Mouse (Mus musculus): ENCODE results near the gene Bmp7. TPM values are rescaled to one million over a fixed set of nuclear protein-coding genes. Genes with fewer than 3 reads are reported as not detected.

Bmp7 gene
- polyA plus RNA-seq, 1 experiment, result 1.6 TPM

DNA sequence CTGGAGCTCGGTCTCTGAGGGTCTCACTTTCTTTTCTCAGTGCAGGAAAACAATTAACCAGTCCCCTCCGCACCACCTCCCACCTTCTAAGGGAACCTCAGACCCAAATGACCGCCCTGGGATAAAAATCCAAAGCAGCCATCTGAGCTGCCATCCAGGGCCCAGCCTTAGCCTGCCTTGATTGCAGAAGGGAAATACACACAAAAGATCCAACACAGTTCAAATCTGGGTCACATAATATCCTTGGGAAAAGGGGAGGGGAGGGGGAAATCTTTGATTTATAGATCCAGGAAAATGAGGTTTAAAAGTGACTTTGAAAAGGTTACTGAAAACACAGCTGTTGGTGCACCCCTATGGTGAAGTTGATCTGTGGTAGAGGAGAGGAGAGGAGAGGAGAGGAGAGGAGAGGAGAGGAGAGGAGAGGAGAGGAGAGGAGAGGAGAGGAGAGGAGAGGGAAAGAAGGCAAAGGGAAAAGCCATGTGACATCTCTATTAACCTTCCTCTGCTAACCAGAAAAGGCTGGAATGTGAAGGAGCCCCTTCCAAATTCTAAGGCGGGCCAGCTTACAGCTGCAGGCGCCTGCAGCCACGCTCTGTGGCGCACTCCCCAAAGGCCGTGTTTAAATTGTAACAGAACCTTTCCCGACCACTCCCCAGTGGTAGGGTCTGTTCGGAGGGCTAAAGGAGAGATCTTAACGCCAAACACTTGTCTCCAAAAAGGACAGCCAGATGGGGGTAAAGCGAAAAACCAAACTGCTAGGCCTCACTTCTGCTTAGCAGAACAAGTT, 4.2 kb downstream of the Bmp7 start:
- Histone ChIP-seq H3K27ac (ENCODE audit: insufficient read depth, low read length) (no peak overlapping the region), H3K4me1 (ENCODE audit: control insufficient read depth, insufficient read depth, insufficient read length) (peaks cover 8% of the 10 kb centered on the region; the same call in 1 of the 2 replicates), H3K4me3 (ENCODE audit: extremely low read depth, insufficient read depth, insufficient read length) (no peak overlapping the region), H3K27me3 (ENCODE audit: control insufficient read depth, insufficient read depth, low read length) (peaks cover 12% of the 10 kb centered on the region; the same call in 1 of the 2 replicates), H3K36me3 (ENCODE audit: control insufficient read depth, insufficient read depth, low read length) (no peaks in the 10 kb centered on the region)
- 86% methylated on average over 12 of the region's 12 CpGs for WGBS
- no peak for DNase-seq (ENCODE audit: low read depth in 1 of 2, low spot score in 2 of 2)
- no peak for TF ChIP-seq CTCF (IDR thresholded peaks at IDR 0.05; ENCODE audit: extremely low read depth, insufficient read depth, insufficient read length, insufficient replicate concordance)
- TF ChIP-seq POLR2A (IDR thresholded peaks at IDR 0.05; ENCODE audit: low read depth, low read length), result no peak

DNA sequence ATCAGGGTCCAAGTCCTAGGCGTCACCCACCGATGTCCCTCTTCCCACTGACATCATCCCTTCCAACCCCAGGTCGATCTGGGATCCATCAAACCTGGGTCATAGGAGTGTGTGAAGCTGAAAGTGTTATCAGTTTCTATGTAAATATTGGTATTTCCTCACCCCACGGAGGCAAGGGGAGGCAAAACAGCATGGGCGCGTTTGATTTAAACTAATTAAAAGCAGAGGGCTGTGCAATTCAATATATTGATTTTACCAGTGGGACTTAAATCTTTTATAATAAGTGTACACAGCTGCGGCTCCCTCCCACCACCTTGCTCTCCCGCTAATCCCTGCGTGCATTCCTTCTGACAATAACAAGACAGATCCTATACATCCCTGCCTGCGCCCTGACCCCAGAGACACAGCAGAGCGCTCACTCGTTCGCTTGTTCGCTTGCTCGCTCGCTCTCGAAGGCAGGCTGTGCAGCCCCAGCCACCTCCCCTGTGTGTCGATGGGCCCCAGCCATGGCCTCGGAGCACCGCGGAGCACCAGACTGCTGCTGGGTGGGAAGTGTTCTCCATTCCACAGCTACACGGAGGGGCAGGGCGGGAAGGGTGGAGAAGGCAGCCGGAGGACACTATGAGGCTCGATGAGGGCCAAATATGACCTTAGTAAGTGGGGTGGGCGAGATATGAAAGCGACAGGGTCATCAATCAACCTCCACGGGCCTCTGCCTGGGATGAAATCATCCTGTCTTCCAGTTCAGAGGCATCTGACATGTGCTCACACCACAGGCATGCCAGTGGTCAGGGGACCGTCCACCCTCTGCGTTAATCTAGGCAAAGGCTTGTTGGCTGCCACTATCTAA, 5.0 kb downstream of the Bmp7 start:
- Histone ChIP-seq H3K4me1 (ENCODE audit: control insufficient read depth, insufficient read depth, insufficient read length) (peaks cover 7% of the 10 kb centered on the region; the same call in 1 of the 2 replicates), H3K36me3 (ENCODE audit: control insufficient read depth, insufficient read depth, low read length) (no peaks in the 10 kb centered on the region), H3K4me3 (ENCODE audit: extremely low read depth, insufficient read depth, insufficient read length) (no peak overlapping the region), H3K27ac (ENCODE audit: insufficient read depth, low read length) (no peak overlapping the region), H3K27me3 (ENCODE audit: control insufficient read depth, insufficient read depth, low read length) (peaks cover 10% of the 10 kb centered on the region; the same call in 1 of the 2 replicates)
- 66% methylated on average over 30 of the region's 30 CpGs for WGBS
- TF ChIP-seq CTCF (IDR thresholded peaks at IDR 0.05; ENCODE audit: extremely low read depth, insufficient read depth, insufficient read length, insufficient replicate concordance) (no peak), POLR2A (IDR thresholded peaks at IDR 0.05; ENCODE audit: low read depth, low read length) (no peak)
- no peak for DNase-seq (ENCODE audit: low read depth in 1 of 2, low spot score in 2 of 2)

DNA sequence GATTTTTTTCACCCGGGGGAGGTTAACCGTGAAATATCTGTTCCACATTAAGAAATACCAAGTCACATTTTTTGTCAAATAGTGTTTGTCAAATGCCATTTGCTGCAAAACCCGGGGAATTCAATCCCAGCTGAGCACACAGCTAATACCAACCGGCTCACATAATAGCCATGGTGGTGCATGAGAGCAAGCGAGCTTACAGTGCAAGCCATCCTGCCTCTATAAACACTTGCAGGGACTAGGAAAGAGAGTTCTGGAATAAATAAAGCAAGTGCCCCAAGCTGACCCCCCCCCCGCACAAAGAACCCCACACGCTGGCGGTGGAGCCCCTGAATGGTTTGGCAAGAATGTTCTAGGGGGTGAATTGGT, 5.7 kb downstream of the Bmp7 start:
- Histone ChIP-seq H3K4me3 (ENCODE audit: extremely low read depth, insufficient read depth, insufficient read length) (no peak overlapping the region), H3K27ac (ENCODE audit: insufficient read depth, low read length) (no peak overlapping the region), H3K4me1 (ENCODE audit: control insufficient read depth, insufficient read depth, insufficient read length) (0 out of 2 replicates have a peak, but pooled peaks cover 2% of the 10 kb centered on the region), H3K36me3 (ENCODE audit: control insufficient read depth, insufficient read depth, low read length) (no peaks in the 10 kb centered on the region), H3K27me3 (ENCODE audit: control insufficient read depth, insufficient read depth, low read length) (peaks cover 7% of the 10 kb centered on the region; the same call in 1 of the 2 replicates)
- WGBS, result 37% methylated on average over 8 of the region's 8 CpGs
- TF ChIP-seq CTCF (IDR thresholded peaks at IDR 0.05; ENCODE audit: extremely low read depth, insufficient read depth, insufficient read length, insufficient replicate concordance) (no peak), POLR2A (IDR thresholded peaks at IDR 0.05; ENCODE audit: low read depth, low read length) (no peak)
- no peak for DNase-seq (ENCODE audit: low read depth in 1 of 2, low spot score in 2 of 2)

DNA sequence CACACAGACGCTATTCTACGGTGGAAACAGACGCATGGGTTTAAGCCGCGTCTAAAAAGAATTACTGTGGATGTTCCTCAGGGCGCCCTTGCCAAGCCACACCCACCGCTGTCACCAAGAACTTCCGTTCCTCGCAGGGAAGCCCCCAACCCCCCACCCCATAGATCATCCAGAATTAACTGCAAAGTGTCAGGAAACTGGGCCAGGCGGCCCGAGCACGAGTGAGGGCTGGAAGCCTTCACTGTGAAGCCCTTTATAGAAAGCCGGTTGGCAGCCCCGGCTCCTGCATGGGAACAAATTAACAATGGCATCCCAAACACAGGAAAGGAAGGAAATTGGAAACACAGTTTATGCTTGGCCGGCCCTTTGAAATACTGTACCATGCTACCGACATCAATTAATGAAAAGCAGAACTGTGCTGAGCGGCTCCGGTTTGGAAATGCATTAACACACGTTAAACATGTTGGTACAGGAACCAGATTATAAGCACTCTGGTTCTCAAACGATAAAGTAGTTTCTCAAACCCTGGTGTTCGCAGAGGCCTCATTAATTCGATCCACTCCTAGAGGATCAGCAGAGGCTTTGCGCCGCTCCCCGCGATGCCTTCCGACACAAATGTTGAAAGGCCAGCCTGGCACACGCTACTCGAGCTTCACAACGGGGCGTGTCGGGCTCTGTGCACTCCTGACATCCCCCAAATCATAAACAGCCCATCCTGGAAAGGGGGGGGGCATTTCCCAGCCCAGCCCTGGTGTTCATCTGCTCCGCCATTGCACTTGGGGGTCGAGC, 6.3 kb downstream of the Bmp7 start:
- Histone ChIP-seq H3K27ac (ENCODE audit: insufficient read depth, low read length) (no peak overlapping the region), H3K27me3 (ENCODE audit: control insufficient read depth, insufficient read depth, low read length) (peaks cover 3% of the 10 kb centered on the region; the same call in 1 of the 2 replicates), H3K36me3 (ENCODE audit: control insufficient read depth, insufficient read depth, low read length) (no peaks in the 10 kb centered on the region), H3K4me3 (ENCODE audit: extremely low read depth, insufficient read depth, insufficient read length) (no peak overlapping the region), H3K4me1 (ENCODE audit: control insufficient read depth, insufficient read depth, insufficient read length) (0 out of 2 replicates have a peak, but pooled peaks cover 2% of the 10 kb centered on the region)
- WGBS, result 8% methylated on average over 34 of the region's 34 CpGs
- no peak for DNase-seq (ENCODE audit: low read depth in 1 of 2, low spot score in 2 of 2)
- TF ChIP-seq CTCF (IDR thresholded peaks at IDR 0.05; ENCODE audit: extremely low read depth, insufficient read depth, insufficient read length, insufficient replicate concordance) (no peak), POLR2A (IDR thresholded peaks at IDR 0.05; ENCODE audit: low read depth, low read length) (no peak)

DNA sequence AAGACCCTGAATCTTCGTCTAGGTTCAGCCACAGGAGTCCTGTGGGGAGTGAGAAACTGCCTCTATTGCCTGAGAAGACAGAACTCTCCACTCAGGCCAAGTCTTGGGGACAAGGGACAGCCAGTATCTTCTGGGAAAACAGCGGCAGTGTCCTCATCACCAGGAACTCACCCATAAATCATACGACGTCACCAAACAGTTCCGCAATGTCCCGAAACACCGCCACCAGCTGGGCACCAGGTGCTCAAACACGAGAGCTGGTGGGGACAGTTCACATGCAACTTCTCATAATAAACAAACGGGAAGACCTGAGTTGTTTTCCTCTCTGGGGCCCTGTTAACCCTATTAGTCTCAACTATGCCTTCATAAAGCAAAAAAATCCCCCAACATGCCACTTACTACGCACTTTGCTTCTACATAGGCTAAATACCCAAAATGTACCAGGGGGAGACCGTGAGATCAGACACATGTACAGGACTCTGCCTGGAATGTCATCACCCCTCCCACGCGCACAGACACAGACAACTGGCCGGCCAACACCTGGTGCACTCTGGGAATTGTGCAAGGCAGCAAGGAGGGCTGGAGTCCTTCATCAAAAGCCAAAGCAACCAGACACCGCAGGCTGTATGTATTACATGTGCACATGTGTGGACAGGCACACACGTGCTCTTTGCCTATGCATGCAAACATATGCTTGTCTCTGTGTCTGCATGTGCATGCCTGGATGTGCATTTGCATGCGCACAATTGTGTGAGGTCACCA, 8.8 kb downstream of the Bmp7 start:
- no peaks in the 10 kb centered on the region for H3K27me3 ChIP-seq (ENCODE audit: control insufficient read depth, insufficient read depth, low read length)
- WGBS, result 84% methylated on average over 17 of the region's 17 CpGs
- TF ChIP-seq CTCF (IDR thresholded peaks at IDR 0.05; ENCODE audit: extremely low read depth, insufficient read depth, insufficient read length, insufficient replicate concordance) (no peak), POLR2A (IDR thresholded peaks at IDR 0.05; ENCODE audit: low read depth, low read length) (no peak)
- H3K36me3 ChIP-seq (ENCODE audit: control insufficient read depth, insufficient read depth, low read length), result no peaks in the 10 kb centered on the region
- H3K4me3 ChIP-seq (ENCODE audit: extremely low read depth, insufficient read depth, insufficient read length), result no peak overlapping the region
- H3K27ac ChIP-seq (ENCODE audit: insufficient read depth, low read length), result no peak overlapping the region
- H3K4me1 ChIP-seq (ENCODE audit: control insufficient read depth, insufficient read depth, insufficient read length), result no peaks in the 10 kb centered on the region
- no peak for DNase-seq (ENCODE audit: low read depth in 1 of 2, low spot score in 2 of 2)
